Mouse (Mus musculus): Measurements from ENCODE around the gene Psors1c2.

DNA sequence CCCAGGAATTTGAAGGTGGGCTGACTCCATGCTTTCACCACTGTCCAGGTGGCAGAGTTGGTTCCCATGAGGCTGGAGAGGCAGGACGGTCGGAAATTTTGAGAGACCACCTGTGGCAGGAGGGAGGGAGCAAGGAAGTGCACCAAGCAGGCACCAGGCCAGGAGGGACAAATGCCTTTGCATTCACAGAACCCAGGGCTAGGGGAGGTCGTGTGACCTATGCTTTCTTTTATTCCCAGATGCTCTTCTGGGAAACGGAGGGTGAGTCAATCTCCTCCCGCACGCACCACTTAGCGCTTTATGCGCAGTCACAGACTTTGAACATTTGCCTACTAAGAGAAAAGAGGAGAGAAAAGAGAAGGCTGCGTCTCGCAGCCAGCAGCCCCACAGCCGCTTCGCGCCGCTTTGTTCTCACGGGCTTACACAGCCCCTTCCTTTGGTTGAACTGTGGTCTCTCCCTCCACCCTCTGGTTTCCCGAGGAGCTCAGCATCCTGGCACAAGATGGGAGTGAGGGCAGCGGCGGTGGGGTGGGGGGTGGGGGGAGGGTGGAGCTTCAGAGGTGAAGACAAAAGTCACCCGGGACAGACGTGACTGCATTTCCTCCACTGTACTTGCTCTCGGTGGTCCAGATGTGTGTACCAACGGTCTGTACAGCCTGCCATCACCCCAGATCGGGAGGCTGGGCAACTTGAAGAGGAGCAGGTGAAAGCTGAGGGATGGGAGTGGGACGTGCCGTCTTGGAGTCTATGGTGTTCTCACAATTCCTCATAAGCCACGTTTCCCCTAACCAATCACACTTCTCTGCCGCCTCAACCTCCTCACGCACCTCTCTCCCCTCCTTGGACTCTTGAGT, 36.3 kb downstream of the Psors1c2 start:
- TF ChIP-seq GATA1 (IDR thresholded peaks at IDR 0.05; ENCODE audit: borderline replicate concordance, low read length) (no peak), FLI1 (IDR thresholded peaks at IDR 0.05; ENCODE audit: low read length) (no peak)

All from megakaryocyte, embryonic 14.5 days (primary cell).